ENCODE assay signal across 8 mouse cellular contexts in genomic region chr8:60983688-60984079, GRCm38 (mm10). TPM values are rescaled to one million over a fixed set of nuclear protein-coding genes. Genes with fewer than 3 reads are reported as not detected.
DNase-seq lines count a peak whose midpoint lies in the region; ATAC-seq and TF ChIP-seq lines count a peak whose summit lies in the region.

No protein-coding gene starts in this region.

- intact Hi-C loops in heart, postnatal 36 days (cut with DNase I) = loop anchor here (1.0 to 10.0 kb wide), 5 partner anchors 10 to 349 kb away; partner anchors contain the start of genes Hpf1, Mfap3l, Nek1 and Sh3rf1

- TF ChIP-seq CTCF in forebrain, postnatal 0 days (IDR thresholded peaks at IDR 0.05; ENCODE audit: low read depth) = peak; percentile 69
- TF ChIP-seq CTCF in lung, adult 2 months (IDR thresholded peaks at IDR 0.05; ENCODE audit: insufficient read depth, low read length) = peak; percentile 62
- TF ChIP-seq CTCF in thymus, adult 2 months (IDR thresholded peaks at IDR 0.05; ENCODE audit: borderline replicate concordance, control insufficient read depth, extremely low read depth, insufficient read depth, low read length, poor library complexity) = no peak

- no peaks in the 10 kb centered on the region for H3K9me3 ChIP-seq in forebrain, postnatal 0 days (ENCODE audit: low read length)
- no peaks in the 10 kb centered on the region for H3K9me3 ChIP-seq in neural tube, embryonic 15.5 days (replicated peaks)

- H3K4me2 ChIP-seq in forebrain, postnatal 0 days (ENCODE audit: low read depth) = peak overlapping the region; percentile 98
- H3K4me2 ChIP-seq in neural tube, embryonic 15.5 days = peak overlapping the region; percentile 89

- H3K27ac ChIP-seq in forebrain, postnatal 0 days (ENCODE audit: low read depth, low read length) = peak overlapping the region; percentile 75
- peak overlapping the region; percentile 92 for H3K27ac ChIP-seq in neural tube, embryonic 15.5 days (replicated peaks)
- H3K27ac ChIP-seq in thymus, adult 2 months (ENCODE audit: control insufficient read depth, insufficient read depth, low read length) = peak overlapping the region; percentile 89

- peaks cover 3% of the 10 kb centered on the region for H3K4me1 ChIP-seq in forebrain, postnatal 0 days (ENCODE audit: insufficient read depth)
- peaks cover 4% of the 10 kb centered on the region for H3K4me1 ChIP-seq in lung, adult 2 months (ENCODE audit: control insufficient read depth, insufficient read depth, low read length)
- H3K4me1 ChIP-seq in neural tube, embryonic 15.5 days = peaks cover 18% of the 10 kb centered on the region
- H3K4me1 ChIP-seq in thymus, adult 2 months (replicated peaks; ENCODE audit: control insufficient read depth, insufficient read depth, low read length) = peaks cover 2% of the 10 kb centered on the region; the same call in 1 of the 2 replicates

- TF ChIP-seq POLR2A in lung, adult 2 months (IDR thresholded peaks at IDR 0.05; ENCODE audit: borderline replicate concordance, extremely low read depth, low read depth, low read length) = no peak
- TF ChIP-seq POLR2A in thymus, adult 2 months (IDR thresholded peaks at IDR 0.05; ENCODE audit: control insufficient read depth, extremely low read depth, insufficient read depth, low read length, poor library complexity) = no peak

- no peaks in the 10 kb centered on the region for H3K27me3 ChIP-seq in forebrain, postnatal 0 days (ENCODE audit: insufficient read depth, low read length)
- H3K27me3 ChIP-seq in neural tube, embryonic 15.5 days (replicated peaks) = no peaks in the 10 kb centered on the region
- no peaks in the 10 kb centered on the region for H3K27me3 ChIP-seq in thymus, adult 2 months (ENCODE audit: control insufficient read depth, insufficient read depth, low read length)

- H3K9ac ChIP-seq in forebrain, postnatal 0 days = peak overlapping the region; percentile 74
- peak overlapping the region; percentile 82 for H3K9ac ChIP-seq in neural tube, embryonic 15.5 days (replicated peaks)

- peak overlapping the region; percentile 87 for H3K4me3 ChIP-seq in forebrain, postnatal 0 days (ENCODE audit: low read depth, low read length)
- peak overlapping the region; percentile 97 for H3K4me3 ChIP-seq in lung, adult 2 months (replicated peaks; ENCODE audit: extremely low read depth, low read depth, low read length)
- peak overlapping the region; percentile 88 for H3K4me3 ChIP-seq in neural tube, embryonic 15.5 days (replicated peaks)
- peak overlapping the region; percentile 70 for H3K4me3 ChIP-seq in thymus, adult 2 months (ENCODE audit: control insufficient read depth, insufficient read depth, low read length)

- DNase-seq in MEL-GATA-1-ER (ENCODE audit: extremely low read depth, low read depth) = peak; percentile 72
- peak; percentile 74 to 79 for DNase-seq in cerebellum, adult 18-20 months
- DNase-seq in forebrain, postnatal 0 days = no peak
- peak; percentile 53 to 61 for DNase-seq in heart, postnatal 36 days
- DNase-seq in layer of hippocampus, adult 8-10 months (ENCODE audit: low spot score in 2 of 2) = peak; percentile 45 to 58
- peak; percentile 62 for DNase-seq in lung, adult 2 months
- DNase-seq in thymus, adult 2 months = peak; percentile 63

- H3K36me3 ChIP-seq in forebrain, postnatal 0 days (ENCODE audit: insufficient read depth) = no peaks in the 10 kb centered on the region
- no peaks in the 10 kb centered on the region for H3K36me3 ChIP-seq in neural tube, embryonic 15.5 days
- no peaks in the 10 kb centered on the region for H3K36me3 ChIP-seq in thymus, adult 2 months (ENCODE audit: control insufficient read depth, insufficient read depth, low read length)

- ATAC-seq in forebrain, postnatal 0 days = no peak; the same call in none of the 2 replicates
- ATAC-seq in neural tube, embryonic 15.5 days (ENCODE audit: low FRiP score) = peak; percentile 73

- 6% methylated on average over 9 of the region's 9 CpGs for WGBS in forebrain, postnatal 0 days
- 4% methylated on average over 9 of the region's 9 CpGs for WGBS in lung, adult 2 months
- WGBS in neural tube, embryonic 15.5 days = 7% methylated on average over 9 of the region's 9 CpGs
- WGBS in thymus, adult 2 months = 8% methylated on average over 9 of the region's 9 CpGs

RNA-seq across cellular contexts. Expression of gene Clcn3, which starts 0.6 kb away (rescaled TPM):
- 98.0 and 109 TPM in 2 replicates for total RNA-seq in forebrain, postnatal 0 days (2014; rRNA removed)
- polyA plus RNA-seq in forebrain, postnatal 0 days (2015; fragmentation: Nextera tagmentation; extraction: Ambion mirVana) = 56.0 and 74.4 TPM in 2 replicates
- total RNA-seq in heart, postnatal 36 days (2021) = 10 to 100 TPM; 33.6 to 34.3 TPM
- 100 to 1,000 TPM; 113 to 130 (median 120) TPM for total RNA-seq in layer of hippocampus, adult 8-10 months (2022)
- 9.3 and 13.7 TPM in 2 replicates for polyA plus RNA-seq in lung, adult 2 months (2012; rRNA removed)
- 62.7 and 69.3 TPM in 2 replicates for polyA plus RNA-seq in neural tube, embryonic 15.5 days (2015; fragmentation: Nextera tagmentation; extraction: Ambion mirVana)
- 16.3 and 17.2 TPM in 2 replicates for polyA plus RNA-seq in thymus, adult 2 months (2012; rRNA removed)

RNA-seq across cellular contexts. Expression of gene Nek1, which starts 9.3 kb away (rescaled TPM):
- 18.0 and 18.4 TPM in 2 replicates for total RNA-seq in forebrain, postnatal 0 days (2014; rRNA removed)
- 11.6 and 19.5 TPM in 2 replicates for polyA plus RNA-seq in forebrain, postnatal 0 days (2015; fragmentation: Nextera tagmentation; extraction: Ambion mirVana)
- total RNA-seq in heart, postnatal 36 days (2021) = 1 to 10 TPM; 8.0 to 9.4 TPM
- 10 to 100 TPM; 27.4 to 33.9 (median 32.3) TPM for total RNA-seq in layer of hippocampus, adult 8-10 months (2022)
- polyA plus RNA-seq in lung, adult 2 months (2012; rRNA removed) = 9.1 and 9.4 TPM in 2 replicates
- 27.8 and 29.3 TPM in 2 replicates for polyA plus RNA-seq in neural tube, embryonic 15.5 days (2015; fragmentation: Nextera tagmentation; extraction: Ambion mirVana)
- 8.0 and 9.4 TPM in 2 replicates for polyA plus RNA-seq in thymus, adult 2 months (2012; rRNA removed)
